Mouse (Mus musculus): ENCODE measurements around the gene Plcl2. TPM values are rescaled to one million over a fixed set of nuclear protein-coding genes. Genes with fewer than 3 reads are reported as not detected.
A peak's percentile ranks its signal among the peaks of the same experiment; 100 is the strongest.

Plcl2 gene
- polyA plus RNA-seq (2011; ENCODE audit: insufficient read depth, insufficient read length, low read depth, missing spikeins), result 2.9 and 3.4 TPM in 2 replicates

DNA sequence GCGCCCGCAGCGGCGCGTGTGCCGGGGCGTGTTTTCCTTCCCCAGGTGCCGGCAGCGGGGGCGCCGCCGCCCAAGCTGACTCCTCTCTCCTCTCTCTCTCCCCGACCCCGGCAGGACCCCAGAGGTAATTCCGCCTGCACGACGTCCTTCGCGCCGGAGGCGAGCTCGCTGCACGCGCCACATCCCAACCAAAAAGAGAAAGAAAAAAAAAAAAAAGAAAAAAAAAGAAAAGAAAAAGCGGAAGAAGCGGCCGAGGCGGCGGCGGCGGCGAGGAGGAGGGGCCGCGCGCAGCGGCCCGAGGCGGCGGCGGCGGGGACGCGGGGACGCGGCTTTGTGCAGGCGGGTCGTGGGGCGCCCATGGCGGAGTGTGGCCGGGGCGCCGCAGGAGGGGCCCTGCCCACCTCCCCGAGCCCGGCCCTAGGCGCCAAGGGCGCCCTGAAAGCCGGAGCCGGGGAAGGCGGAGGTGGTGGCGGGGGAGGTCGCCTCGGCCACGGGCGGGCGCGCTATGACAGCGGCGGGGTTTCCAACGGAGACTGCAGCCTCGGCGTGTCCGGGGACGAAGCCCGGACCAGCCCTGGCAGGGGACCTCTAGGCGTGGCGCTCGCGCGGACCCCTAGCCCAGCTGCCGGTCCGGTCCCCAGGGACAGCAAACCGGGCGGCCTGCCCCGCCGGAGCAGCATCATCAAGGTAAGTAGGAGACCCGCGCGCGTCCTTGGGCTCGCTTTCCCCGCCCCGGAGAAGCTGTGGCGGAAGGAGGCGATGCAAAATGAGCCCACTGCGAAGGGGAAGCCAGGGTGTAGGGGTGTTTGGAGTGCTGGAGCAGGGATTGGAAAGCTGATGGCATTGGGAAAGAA, at the start of gene Plcl2:
Plcl2 (plus strand) TSS at position 153 of the 854 bp plus-strand sequence.
- H3K36me3 ChIP-seq (ENCODE audit: control insufficient read depth, insufficient read depth, low read length, poor library complexity, severe bottlenecking), result no peaks in the 10 kb centered on the region
- H3K9ac ChIP-seq (ENCODE audit: low read depth, poor library complexity, severe bottlenecking), result peak within 1 kb of the TSS; percentile 76
- TF ChIP-seq EP300 (IDR thresholded peaks at IDR 0.05; ENCODE audit: insufficient read depth, low read depth, low read length) (no peak), POLR2A (IDR thresholded peaks at IDR 0.05; ENCODE audit: insufficient read depth, low read length) (no peak), CTCF (IDR thresholded peaks at IDR 0.05; ENCODE audit: low read depth, low read length) (no peak)
- no peaks in the 10 kb centered on the region for H3K9me3 ChIP-seq (replicated peaks; ENCODE audit: control insufficient read depth, insufficient read depth, low read length, poor library complexity, severe bottlenecking)
- H3K4me1 ChIP-seq (ENCODE audit: control insufficient read depth, insufficient read depth, low read length), result no peaks in the 10 kb centered on the region
- peak within 1 kb of the TSS; percentile 57 for H3K4me3 ChIP-seq (ENCODE audit: low read depth, low read length)
- peaks cover 11% of the 10 kb centered on the region for H3K27me3 ChIP-seq (ENCODE audit: control insufficient read depth, insufficient read depth, low read length, poor library complexity, severe bottlenecking)
- no peak within 1 kb of the TSS for H3K27ac ChIP-seq (ENCODE audit: insufficient read depth, low read length)

DNA sequence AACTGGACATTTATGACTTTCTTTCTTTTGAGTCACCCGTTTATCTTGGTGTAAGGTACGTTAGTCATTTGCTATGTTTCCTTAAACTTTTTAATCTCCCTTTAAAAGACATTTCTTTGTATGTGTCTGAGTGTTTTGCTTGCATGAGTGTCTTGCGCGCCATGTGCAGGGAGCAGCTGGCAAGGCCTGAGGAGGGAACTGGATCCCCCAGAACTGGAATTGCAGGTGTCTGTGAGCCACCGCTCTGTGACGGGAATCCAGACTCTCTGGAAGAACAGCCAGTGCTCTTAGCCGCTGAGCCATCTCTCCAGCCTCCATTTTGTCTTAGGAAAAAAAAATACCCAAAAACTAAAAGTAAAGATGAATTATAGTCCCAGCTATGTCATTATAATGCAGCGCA, 48.9 kb upstream of the Plcl2 start:
- Histone ChIP-seq H3K9me3 (replicated peaks; ENCODE audit: control insufficient read depth, insufficient read depth, low read length, poor library complexity, severe bottlenecking) (no peaks in the 10 kb centered on the region), H3K27me3 (ENCODE audit: control insufficient read depth, insufficient read depth, low read length, poor library complexity, severe bottlenecking) (no peaks in the 10 kb centered on the region), H3K4me1 (ENCODE audit: control insufficient read depth, insufficient read depth, low read length) (no peaks in the 10 kb centered on the region), H3K9ac (ENCODE audit: low read depth, poor library complexity, severe bottlenecking) (no peak overlapping the region), H3K27ac (ENCODE audit: insufficient read depth, low read length) (no peak overlapping the region), H3K4me3 (ENCODE audit: low read depth, low read length) (no peak overlapping the region), H3K36me3 (ENCODE audit: control insufficient read depth, insufficient read depth, low read length, poor library complexity, severe bottlenecking) (no peaks in the 10 kb centered on the region)
- TF ChIP-seq EP300 (IDR thresholded peaks at IDR 0.05; ENCODE audit: insufficient read depth, low read depth, low read length) (no peak), CTCF (IDR thresholded peaks at IDR 0.05; ENCODE audit: low read depth, low read length) (no peak), POLR2A (IDR thresholded peaks at IDR 0.05; ENCODE audit: insufficient read depth, low read length) (no peak)

DNA sequence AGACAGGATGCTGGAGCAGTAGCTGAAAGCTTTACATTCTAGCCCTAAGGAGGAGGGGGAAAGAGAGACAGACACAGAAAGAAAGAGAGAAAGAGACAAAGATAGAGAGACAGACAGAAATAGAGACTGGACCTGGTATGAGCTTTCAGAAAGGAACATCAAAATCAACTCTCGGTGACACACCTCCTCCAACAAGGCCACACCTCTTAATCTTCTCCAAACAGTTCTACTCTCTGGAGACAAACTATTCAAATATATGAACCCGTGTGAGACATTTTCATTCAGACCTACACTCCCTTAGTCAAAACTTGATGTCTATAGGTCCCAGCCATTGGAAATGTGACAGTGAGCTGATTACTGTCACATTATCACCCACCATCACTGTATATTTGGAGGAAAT, 41.8 kb upstream of the Plcl2 start:
- H3K36me3 ChIP-seq (ENCODE audit: control insufficient read depth, insufficient read depth, low read length, poor library complexity, severe bottlenecking), result no peaks in the 10 kb centered on the region
- TF ChIP-seq CTCF (IDR thresholded peaks at IDR 0.05; ENCODE audit: low read depth, low read length) (no peak), POLR2A (IDR thresholded peaks at IDR 0.05; ENCODE audit: insufficient read depth, low read length) (no peak), EP300 (IDR thresholded peaks at IDR 0.05; ENCODE audit: insufficient read depth, low read depth, low read length) (no peak)

DNA sequence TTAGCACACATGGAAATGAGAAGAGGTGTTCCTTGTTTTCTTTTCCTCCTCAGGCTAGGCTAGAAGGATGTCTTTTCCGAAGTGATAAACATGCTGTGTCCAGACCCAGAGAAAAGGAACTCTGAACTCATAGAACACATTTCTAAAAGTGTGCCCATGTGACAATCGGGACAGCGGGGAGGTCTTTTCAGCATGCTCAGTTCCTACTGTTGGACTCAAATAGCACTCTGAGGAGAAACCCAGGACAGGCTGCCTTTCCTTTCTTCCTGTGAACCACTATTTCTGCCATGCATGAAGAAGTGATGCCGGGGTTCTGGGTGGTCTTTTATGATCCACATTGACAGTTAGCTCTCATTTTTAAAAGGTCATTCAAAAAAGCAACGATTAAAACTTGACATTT, 40.1 kb upstream of the Plcl2 start:
- no peak overlapping the region for H3K27ac ChIP-seq (ENCODE audit: insufficient read depth, low read length)
- no peaks in the 10 kb centered on the region for H3K9me3 ChIP-seq (replicated peaks; ENCODE audit: control insufficient read depth, insufficient read depth, low read length, poor library complexity, severe bottlenecking)
- no peaks in the 10 kb centered on the region; the same call in 1 of the 2 replicates for H3K27me3 ChIP-seq (ENCODE audit: control insufficient read depth, insufficient read depth, low read length, poor library complexity, severe bottlenecking)
- H3K4me3 ChIP-seq (ENCODE audit: low read depth, low read length), result no peak overlapping the region
- H3K9ac ChIP-seq (ENCODE audit: low read depth, poor library complexity, severe bottlenecking), result no peak overlapping the region
- no peaks in the 10 kb centered on the region for H3K36me3 ChIP-seq (ENCODE audit: control insufficient read depth, insufficient read depth, low read length, poor library complexity, severe bottlenecking)
- TF ChIP-seq POLR2A (IDR thresholded peaks at IDR 0.05; ENCODE audit: insufficient read depth, low read length) (no peak), CTCF (IDR thresholded peaks at IDR 0.05; ENCODE audit: low read depth, low read length) (no peak), EP300 (IDR thresholded peaks at IDR 0.05; ENCODE audit: insufficient read depth, low read depth, low read length) (no peak)
- no peaks in the 10 kb centered on the region for H3K4me1 ChIP-seq (ENCODE audit: control insufficient read depth, insufficient read depth, low read length)

More for the DNA sequence above, 41.8 kb upstream of the Plcl2 start:
- H3K4me3 ChIP-seq (ENCODE audit: low read depth, low read length), result no peak overlapping the region
- no peak overlapping the region for H3K9ac ChIP-seq (ENCODE audit: low read depth, poor library complexity, severe bottlenecking)
- H3K27me3 ChIP-seq (ENCODE audit: control insufficient read depth, insufficient read depth, low read length, poor library complexity, severe bottlenecking), result no peaks in the 10 kb centered on the region; the same call in 1 of the 2 replicates
- H3K4me1 ChIP-seq (ENCODE audit: control insufficient read depth, insufficient read depth, low read length), result no peaks in the 10 kb centered on the region
- H3K9me3 ChIP-seq (replicated peaks; ENCODE audit: control insufficient read depth, insufficient read depth, low read length, poor library complexity, severe bottlenecking), result no peaks in the 10 kb centered on the region
- no peak overlapping the region for H3K27ac ChIP-seq (ENCODE audit: insufficient read depth, low read length)

DNA sequence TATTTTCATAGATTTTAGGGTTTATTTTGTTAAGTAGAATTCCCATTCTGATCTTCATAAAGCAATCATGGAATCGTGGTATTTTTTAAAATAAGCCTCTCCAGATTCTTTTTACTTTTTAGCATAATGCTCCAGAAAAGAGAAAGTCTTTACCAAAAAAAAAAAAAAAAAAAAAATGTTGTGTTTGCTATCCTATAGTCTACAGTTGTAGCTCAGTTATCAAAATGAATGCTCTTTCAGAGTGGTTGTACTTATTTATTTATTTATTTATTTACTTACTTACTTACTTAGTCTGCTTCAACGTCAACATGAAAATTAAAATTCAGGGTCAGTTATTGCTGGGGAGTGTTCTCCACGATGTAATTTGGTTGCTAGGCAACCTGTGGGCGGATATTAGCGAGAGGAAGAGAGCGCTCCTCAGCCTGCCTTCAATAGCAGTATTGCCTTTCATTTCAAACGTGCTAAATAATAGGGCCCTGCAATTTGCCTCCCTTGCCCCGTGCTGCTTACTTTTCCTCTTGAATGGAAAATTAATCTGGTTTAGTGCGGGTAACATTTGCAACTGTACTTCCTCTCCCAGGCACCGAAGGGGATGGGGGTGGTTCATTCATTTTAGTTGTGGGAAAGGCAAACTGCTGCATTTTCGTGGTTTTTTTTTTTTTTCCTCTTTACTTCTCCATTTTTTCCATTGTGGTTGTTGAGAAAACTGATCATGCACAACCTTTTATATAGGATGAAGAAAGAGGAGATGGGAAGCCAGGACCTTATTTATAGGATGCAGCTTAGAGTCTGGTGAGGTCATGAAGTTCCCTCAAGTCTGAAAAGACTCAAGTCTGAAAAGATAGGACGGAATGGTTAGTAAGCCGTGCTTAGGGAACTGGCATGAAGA, 39.4 kb upstream of the Plcl2 start:
- no peak overlapping the region for H3K27ac ChIP-seq (ENCODE audit: insufficient read depth, low read length)
- TF ChIP-seq EP300 (IDR thresholded peaks at IDR 0.05; ENCODE audit: insufficient read depth, low read depth, low read length) (no peak), CTCF (IDR thresholded peaks at IDR 0.05; ENCODE audit: low read depth, low read length) (no peak), POLR2A (IDR thresholded peaks at IDR 0.05; ENCODE audit: insufficient read depth, low read length) (no peak)
- no peaks in the 10 kb centered on the region for H3K4me1 ChIP-seq (ENCODE audit: control insufficient read depth, insufficient read depth, low read length)
- no peak overlapping the region for H3K9ac ChIP-seq (ENCODE audit: low read depth, poor library complexity, severe bottlenecking)
- H3K4me3 ChIP-seq (ENCODE audit: low read depth, low read length), result no peak overlapping the region
- no peaks in the 10 kb centered on the region for H3K9me3 ChIP-seq (replicated peaks; ENCODE audit: control insufficient read depth, insufficient read depth, low read length, poor library complexity, severe bottlenecking)
- no peaks in the 10 kb centered on the region; the same call in 1 of the 2 replicates for H3K27me3 ChIP-seq (ENCODE audit: control insufficient read depth, insufficient read depth, low read length, poor library complexity, severe bottlenecking)
- H3K36me3 ChIP-seq (ENCODE audit: control insufficient read depth, insufficient read depth, low read length, poor library complexity, severe bottlenecking), result no peaks in the 10 kb centered on the region
